Mouse (Mus musculus) lung, embryonic 15.5 days (tissue): ENCODE measurements around the gene S100a13. TPM values are rescaled to one million over a fixed set of nuclear protein-coding genes. Genes with fewer than 3 reads are reported as not detected.

Source experiments
- ATAC-seq: fragments of 200-750 bp; cut with Nextera tagmentation; 2 replicates; pipeline ENCODE4 v1.8.0; 2017; ENCODE audit warnings: moderate number of reproducible peaks, borderline replicate concordance; ENCODE audit not compliant: low FRiP score, low TSS enrichment; ENCODE audit errors: extremely low read depth
- H3K27ac ChIP-seq: fragments of 300-500 bp; sonication (generic); 2 replicates; pipeline ENCODE4 v1.5.1; 2015; ENCODE audit warnings: moderate library complexity, mild to moderate bottlenecking, inconsistent platforms
- H3K27me3 ChIP-seq: fragments of 300-500 bp; sonication (generic); 2 replicates; pipeline ENCODE4 v1.6.1; 2015; ENCODE audit warnings: inconsistent platforms
- H3K36me3 ChIP-seq: fragments of 300-500 bp; sonication (generic); 2 replicates; pipeline ENCODE4 v1.6.1; 2015; ENCODE audit warnings: inconsistent platforms
- H3K4me1 ChIP-seq: fragments of 300-500 bp; sonication (generic); 2 replicates; pipeline ENCODE4 v1.6.1; 2015; ENCODE audit warnings: inconsistent platforms
- H3K4me2 ChIP-seq: fragments of 300-500 bp; sonication (generic); 2 replicates; pipeline ENCODE4 v1.6.1; 2015; ENCODE audit warnings: inconsistent platforms, mild to moderate bottlenecking, moderate library complexity
- H3K4me3 ChIP-seq: fragments of 300-500 bp; sonication (generic); 2 replicates; pipeline ENCODE4 v1.5.1; 2015; ENCODE audit warnings: mild to moderate bottlenecking, inconsistent platforms
- H3K9ac ChIP-seq: fragments of 300-500 bp; sonication (generic); 2 replicates; pipeline ENCODE4 v1.6.1; 2015; ENCODE audit warnings: inconsistent platforms
- H3K9me3 ChIP-seq: fragments of 300-500 bp; sonication (generic); 2 replicates; pipeline ENCODE4 v1.6.1; 2016; ENCODE audit warnings: inconsistent platforms
- WGBS: fragments of 180-500 bp; shearing (Covaris S2); methylation state at CpG from one replicate; pipeline ENCODE4 v1.1.7; 2015; 5-methylcytosine and 5-hydroxymethylcytosine counted together
- polyA plus RNA-seq: library from polyadenylated mRNA; unstranded; fragments of >200 nt; fragmentation: Nextera tagmentation; extraction: Ambion mirVana; gene quantifications from 2 replicates; pipeline ENCODE4 v1.2.1, GENCODE M21; 2015

The S100a13 gene
- polyA plus RNA-seq, result 43.9 and 44.6 TPM in 2 replicates

- peak; percentile 43; the same call in 1 of the 2 replicates for ATAC-seq
- peak within 1 kb of the TSS; percentile 39 for H3K9ac ChIP-seq
- peak within 1 kb of the TSS; percentile 93 for H3K4me2 ChIP-seq
- peak within 1 kb of the TSS; percentile 52; the same call in 1 of the 2 replicates for H3K27ac ChIP-seq
- peak within 1 kb of the TSS; percentile 46 for H3K4me3 ChIP-seq
- H3K4me1 ChIP-seq, result peaks cover 19% of the 10 kb centered on the region
- H3K27me3 ChIP-seq, result no peaks in the 10 kb centered on the region
- WGBS, result 5% methylated on average over 25 of the region's 25 CpGs
- no peaks in the 10 kb centered on the region for H3K36me3 ChIP-seq
- no peaks in the 10 kb centered on the region for H3K9me3 ChIP-seq
Observed at GRCm38 (mm10) chr3:90513796-90514590, at the start of gene S100a13, which contains the start of gene S100a1. Gene S100a13, plus strand, starts transcription at chr3:90514435. Gene S100a1, minus strand, starts transcription at chr3:90514392.

DNA sequence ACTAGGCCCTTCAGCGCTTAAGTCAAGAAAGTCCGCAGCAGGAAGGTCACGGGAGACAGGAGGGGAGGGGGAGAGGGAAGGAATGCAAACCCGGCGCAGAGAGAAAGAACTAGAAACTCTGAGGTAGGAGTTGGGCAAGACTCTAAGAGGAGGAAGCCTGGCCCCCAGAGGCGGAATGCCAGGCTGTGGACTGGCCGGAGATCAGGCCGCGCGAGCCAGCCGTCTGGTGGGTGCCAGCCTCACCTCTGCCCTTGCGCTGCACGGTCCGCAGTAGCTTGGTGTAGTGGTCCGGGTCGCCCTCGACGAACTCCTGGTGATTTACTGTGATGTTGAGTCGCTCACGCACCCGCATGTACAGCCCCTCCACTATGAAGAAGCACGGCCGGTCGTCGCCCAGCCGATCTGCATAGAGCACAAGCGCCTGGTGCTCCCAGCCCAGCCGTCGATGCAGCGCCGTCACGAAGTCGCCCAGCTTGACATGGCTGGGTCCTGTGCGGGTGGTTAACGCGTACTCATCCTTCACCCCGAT is 49.6 kb upstream of the S100a13 start:
- Histone ChIP-seq H3K27ac (peak overlapping the region; percentile 76), H3K4me2 (peak overlapping the region; percentile 84), H3K9me3 (no peaks in the 10 kb centered on the region), H3K36me3 (no peaks in the 10 kb centered on the region), H3K27me3 (peaks cover 25% of the 10 kb centered on the region), H3K4me1 (peaks cover 24% of the 10 kb centered on the region), H3K4me3 (peak overlapping the region; percentile 61), H3K9ac (peak overlapping the region; percentile 52)
- peak; percentile 53; the same call in 1 of the 2 replicates for ATAC-seq
- 9% methylated on average over 37 of the region's 37 CpGs for WGBS

DNA sequence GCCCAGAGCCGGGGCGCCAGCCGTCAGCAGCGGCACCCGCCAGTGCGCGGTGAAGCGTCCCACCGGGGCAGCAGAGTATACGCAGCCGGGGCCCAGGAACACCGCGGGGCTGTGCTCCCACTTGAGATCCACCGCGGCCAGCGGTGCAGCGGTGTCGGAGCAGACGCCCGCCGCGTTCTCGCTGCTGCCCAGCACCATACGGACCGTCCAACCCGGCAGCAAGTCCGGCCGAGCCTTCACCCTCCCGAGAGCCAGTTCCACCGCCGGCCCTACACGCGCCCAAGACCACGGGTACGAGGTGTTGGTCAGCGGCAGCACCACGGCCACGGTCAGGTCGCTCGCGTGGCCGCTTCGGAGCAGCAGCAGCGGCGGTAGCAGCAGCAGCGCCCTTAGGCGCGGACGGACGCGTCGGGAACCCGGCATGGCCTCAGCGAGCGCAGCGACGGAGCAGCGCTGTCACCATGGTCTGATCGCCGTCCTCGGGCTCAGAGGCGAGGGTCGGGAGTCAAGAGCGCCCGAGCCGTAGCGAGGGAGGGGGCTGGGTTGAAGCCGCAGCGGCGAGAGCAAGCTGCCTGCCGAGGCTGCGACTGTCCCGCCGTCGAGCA is 49.1 kb upstream of the S100a13 start:
- peak overlapping the region; percentile 84 for H3K4me2 ChIP-seq
- peak overlapping the region; percentile 52 for H3K9ac ChIP-seq
- WGBS, result under 1% methylated on average over 75 of the region's 75 CpGs
- peak; percentile 45; the same call in 1 of the 2 replicates for ATAC-seq
- H3K27ac ChIP-seq, result peak overlapping the region; percentile 76
- no peaks in the 10 kb centered on the region for H3K9me3 ChIP-seq
- H3K27me3 ChIP-seq, result peaks cover 25% of the 10 kb centered on the region
- H3K4me3 ChIP-seq, result peak overlapping the region; percentile 61
- no peaks in the 10 kb centered on the region for H3K36me3 ChIP-seq
- peaks cover 24% of the 10 kb centered on the region for H3K4me1 ChIP-seq

DNA sequence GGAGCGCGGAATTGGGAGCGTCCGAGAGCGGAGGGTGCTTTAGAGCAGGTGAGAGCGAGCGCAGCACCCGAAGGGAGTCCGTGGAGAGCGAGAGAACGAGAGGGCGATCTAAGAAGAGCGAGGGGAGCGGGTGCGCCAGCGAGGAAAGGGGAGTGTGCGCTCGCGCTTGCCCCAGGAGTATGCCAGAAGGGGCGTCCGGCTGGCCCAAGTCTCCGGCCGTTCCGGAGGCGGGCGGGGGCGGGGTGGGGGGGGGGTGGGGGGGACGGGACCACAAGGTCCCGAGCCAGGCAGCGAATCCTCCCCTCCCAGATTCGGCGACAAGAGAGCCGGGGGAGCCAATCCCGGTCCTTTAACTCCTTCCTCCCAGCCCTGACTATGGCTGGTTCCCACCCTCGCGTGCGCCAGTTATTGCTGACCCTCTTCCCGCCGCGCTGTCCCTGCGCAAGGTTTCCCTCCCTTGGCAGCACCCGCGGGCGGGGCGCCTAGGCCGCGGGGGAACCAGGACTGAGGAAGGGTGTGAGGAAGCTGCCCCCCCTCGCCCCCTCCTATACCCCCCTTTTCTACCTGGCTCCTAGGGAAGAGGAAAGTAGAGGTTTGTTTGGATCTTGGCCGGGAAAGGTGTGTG is 48.4 kb upstream of the S100a13 start, which contains the start of gene Npr1:
Npr1 (minus strand) TSS at position 181 of the 625 bp plus-strand sequence.
- H3K4me3 ChIP-seq, result peak within 1 kb of the TSS; percentile 61
- no peaks in the 10 kb centered on the region for H3K9me3 ChIP-seq
- H3K27ac ChIP-seq, result peak within 1 kb of the TSS; percentile 76
- WGBS, result 0% methylated on average over 31 of the region's 49 CpGs
- peak; percentile 51 for ATAC-seq
- H3K4me1 ChIP-seq, result peaks cover 24% of the 10 kb centered on the region
- peaks cover 25% of the 10 kb centered on the region for H3K27me3 ChIP-seq
- peak within 1 kb of the TSS; percentile 52 for H3K9ac ChIP-seq
- no peaks in the 10 kb centered on the region for H3K36me3 ChIP-seq
- H3K4me2 ChIP-seq, result peak within 1 kb of the TSS; percentile 84

GRCm38 (mm10) chr3:90466311-90466766 is 47.9 kb upstream of the S100a13 start:
- under 1% methylated on average over 15 of the region's 15 CpGs for WGBS
- Histone ChIP-seq H3K27me3 (peaks cover 25% of the 10 kb centered on the region), H3K27ac (peak overlapping the region; percentile 76), H3K36me3 (no peaks in the 10 kb centered on the region), H3K9me3 (no peaks in the 10 kb centered on the region), H3K4me1 (peaks cover 24% of the 10 kb centered on the region), H3K4me3 (peak overlapping the region; percentile 61), H3K9ac (peak overlapping the region; percentile 52; the same call in 1 of the 2 replicates), H3K4me2 (peak overlapping the region; percentile 84)
- peak; percentile 37 for ATAC-seq

DNA sequence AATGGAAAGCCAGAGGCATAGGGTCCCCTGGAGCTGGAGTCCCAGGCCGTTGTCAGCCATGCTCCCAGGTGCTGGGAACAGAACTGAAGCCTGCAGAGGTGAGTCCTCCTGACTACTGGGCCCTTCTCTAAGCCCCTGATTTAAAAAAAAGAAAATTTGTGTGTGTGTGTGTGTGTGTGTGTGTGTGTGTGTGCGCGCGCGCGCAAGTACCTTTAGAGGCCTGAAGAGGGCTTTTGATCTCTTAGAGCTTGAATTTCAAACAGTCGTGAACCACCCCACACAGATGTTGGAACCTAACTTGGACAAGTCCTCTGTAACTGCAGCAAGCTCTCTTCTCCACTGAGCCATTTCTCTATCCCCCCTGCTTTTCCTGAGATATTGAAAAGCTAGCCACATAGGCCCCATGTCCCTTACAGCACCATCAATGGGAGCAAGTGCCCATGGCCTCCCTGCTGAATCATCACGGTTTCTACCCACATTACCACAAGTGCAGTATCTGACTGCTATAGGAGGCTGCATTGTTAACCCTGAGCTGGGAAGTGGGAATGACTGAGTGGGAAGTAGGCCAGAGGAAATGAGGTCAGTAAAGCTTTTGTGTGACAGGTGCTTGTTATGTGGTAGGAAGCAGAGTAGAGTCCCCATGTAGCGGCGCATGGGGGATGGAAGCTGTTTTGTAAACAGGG is 46.5 kb upstream of the S100a13 start:
- WGBS, result 89% methylated on average over 10 of the region's 10 CpGs
- Histone ChIP-seq H3K27ac (no peak overlapping the region), H3K9ac (no peak overlapping the region), H3K4me1 (peaks cover 24% of the 10 kb centered on the region), H3K4me2 (no peak overlapping the region), H3K4me3 (no peak overlapping the region), H3K9me3 (no peaks in the 10 kb centered on the region), H3K36me3 (no peaks in the 10 kb centered on the region), H3K27me3 (peaks cover 25% of the 10 kb centered on the region)
- ATAC-seq, result no peak

DNA sequence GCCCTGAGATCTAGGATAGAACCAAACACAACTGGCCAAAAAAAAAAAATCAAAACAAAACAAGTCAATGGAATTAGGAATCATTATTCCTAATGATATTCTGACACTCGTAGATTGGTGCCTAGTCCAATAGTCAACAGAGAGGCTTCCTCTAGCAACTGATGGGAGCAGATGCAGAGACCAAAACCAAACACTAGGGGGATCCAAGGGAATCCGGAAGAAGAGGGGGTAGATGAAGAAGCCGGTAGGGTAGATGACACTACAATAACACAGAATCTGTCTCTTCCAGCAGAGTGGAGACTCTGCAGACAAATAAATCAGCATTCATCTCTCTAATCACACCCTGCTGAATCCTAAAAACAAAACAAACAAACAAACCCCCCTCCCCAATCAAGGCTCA is 42.0 kb upstream of the S100a13 start:
- Histone ChIP-seq H3K4me3 (no peak overlapping the region), H3K27me3 (no peaks in the 10 kb centered on the region), H3K4me2 (no peak overlapping the region), H3K27ac (no peak overlapping the region), H3K9me3 (no peaks in the 10 kb centered on the region), H3K36me3 (no peaks in the 10 kb centered on the region), H3K9ac (no peak overlapping the region), H3K4me1 (peaks cover 5% of the 10 kb centered on the region)
- 25% methylated on average over 3 of the region's 3 CpGs for WGBS
- ATAC-seq, result no peak

- Histone ChIP-seq H3K27ac (no peak overlapping the region), H3K4me1 (peaks cover 13% of the 10 kb centered on the region), H3K27me3 (no peaks in the 10 kb centered on the region), H3K4me2 (peak overlapping the region; percentile 44), H3K9me3 (no peaks in the 10 kb centered on the region), H3K9ac (no peak overlapping the region), H3K4me3 (peak overlapping the region; percentile 72), H3K36me3 (peaks cover 24% of the 10 kb centered on the region)
- peak; percentile 2; the same call in 1 of the 2 replicates for ATAC-seq
- WGBS, result 34% methylated on average over 16 of the region's 16 CpGs
Observed at GRCm38 (mm10) chr3:90475151-90475830, 38.9 kb upstream of the S100a13 start.

DNA sequence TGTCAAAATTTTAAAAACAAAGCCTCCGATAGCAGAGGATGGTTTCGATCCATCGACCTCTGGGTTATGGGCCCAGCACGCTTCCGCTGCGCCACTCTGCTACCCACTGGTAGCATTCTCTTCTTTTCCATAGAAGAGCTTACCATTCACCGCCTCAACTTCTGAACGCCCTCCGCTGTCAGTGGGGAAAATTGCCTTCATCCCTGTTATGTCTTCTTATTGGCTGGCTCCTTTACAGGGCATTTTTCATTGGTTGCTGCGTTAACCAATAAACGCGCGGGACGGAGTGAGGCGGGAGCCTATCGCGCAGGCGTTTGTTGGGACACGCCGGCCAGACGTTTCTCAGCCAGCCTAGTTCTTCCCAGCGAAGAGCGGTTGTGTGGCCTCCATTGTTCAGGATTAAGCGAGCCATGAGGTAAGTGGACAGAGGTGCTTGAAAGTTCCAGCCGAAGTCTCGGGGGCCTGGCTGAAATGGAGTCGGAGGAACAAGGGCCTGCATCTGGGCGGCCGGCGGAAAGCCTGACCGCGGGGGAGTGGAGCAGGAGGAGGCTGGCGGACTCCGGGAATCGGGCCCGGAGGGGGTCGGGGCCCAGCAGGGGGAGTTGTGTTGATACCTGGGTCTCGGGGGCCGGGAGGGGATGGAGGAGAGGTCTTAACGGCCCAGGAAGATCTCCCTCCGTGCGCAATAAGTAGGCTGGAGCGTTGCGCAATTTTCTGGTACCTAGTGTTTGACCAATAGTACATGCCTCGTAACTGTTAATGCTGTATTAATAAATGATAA is 38.2 kb upstream of the S100a13 start, which contains the start of gene Ilf2:
Ilf2 (plus strand) TSS at position 296 of the 781 bp plus-strand sequence.
- WGBS, result under 1% methylated on average over 45 of the region's 45 CpGs
- no peaks in the 10 kb centered on the region for H3K27me3 ChIP-seq
- H3K4me3 ChIP-seq, result peak within 1 kb of the TSS; percentile 72
- no peaks in the 10 kb centered on the region for H3K9me3 ChIP-seq
- peak; percentile 99 for ATAC-seq
- H3K9ac ChIP-seq, result peak within 1 kb of the TSS; percentile 88
- H3K36me3 ChIP-seq, result peaks cover 31% of the 10 kb centered on the region
- H3K4me1 ChIP-seq, result peaks cover 13% of the 10 kb centered on the region
- peak within 1 kb of the TSS; percentile 92 for H3K27ac ChIP-seq
- H3K4me2 ChIP-seq, result peak within 1 kb of the TSS; percentile 69

DNA sequence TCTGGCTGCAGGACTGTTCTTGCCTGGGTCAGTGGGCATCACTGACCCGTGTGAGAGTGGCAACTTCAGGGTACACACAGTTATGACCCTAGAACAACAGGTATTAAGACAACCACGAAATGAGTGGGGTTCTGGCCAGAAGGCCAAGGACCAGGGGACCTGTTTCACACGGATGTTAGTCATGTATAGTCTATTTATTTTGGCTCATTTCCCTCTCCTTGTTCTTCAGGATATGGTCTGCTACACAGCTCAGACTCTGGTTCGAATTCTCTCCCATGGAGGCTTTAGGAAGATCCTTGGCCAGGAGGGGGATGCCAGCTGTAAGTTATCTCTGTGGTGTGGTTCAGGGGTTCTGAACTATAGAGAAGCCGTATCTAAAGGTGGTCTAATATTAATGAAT is 27.2 kb upstream of the S100a13 start:
- Histone ChIP-seq H3K36me3 (peaks cover 69% of the 10 kb centered on the region), H3K4me3 (no peak overlapping the region), H3K4me1 (peaks cover 9% of the 10 kb centered on the region), H3K4me2 (no peak overlapping the region), H3K27ac (no peak overlapping the region), H3K27me3 (no peaks in the 10 kb centered on the region), H3K9ac (no peak overlapping the region), H3K9me3 (no peaks in the 10 kb centered on the region)
- 72% methylated on average over 5 of the region's 5 CpGs for whole genome bisulfite sequencing
- no peak for ATAC-seq
